Mouse (Mus musculus): ENCODE measurements around the gene Gm10697. TPM values are rescaled to one million over a fixed set of nuclear protein-coding genes. Genes with fewer than 3 reads are reported as not detected.
"Not testable (repeated sequence)": the region's sequence is repeated elsewhere in the genome, so short reads cannot be mapped to it uniquely, and the experiment has no call there.

Gene Gm10697
- total RNA-seq (2021): not detected
- long read RNA-seq: 0 reads

GRCm38 (mm10) chr3:94072544-94072943 lies at the start of gene Gm10697:
Gene Gm10697, minus strand, starts transcription at chr3:94072644.
- DNase-seq (ENCODE audit: low spot score in 2 of 2): not testable (repeated sequence)

GRCm38 (mm10) chr3:94115071-94115470 lies 42.6 kb upstream of the Gm10697 start:
- DNase-seq (ENCODE audit: low spot score in 2 of 2): not testable (repeated sequence)

GRCm38 (mm10) chr3:94054785-94055184 lies 17.7 kb downstream of the Gm10697 start, which contains the start of gene Gm9125:
Gene Gm9125, minus strand, starts transcription at chr3:94054885.
- not testable (repeated sequence) for DNase-seq (ENCODE audit: low spot score in 2 of 2)

- not testable (repeated sequence) for DNase-seq (ENCODE audit: low spot score in 2 of 2)
Measured at GRCm38 (mm10) chr3:94049566-94050121, 22.8 kb downstream of the Gm10697 start.

- not testable (repeated sequence) for DNase-seq (ENCODE audit: low spot score in 2 of 2)
Measured at GRCm38 (mm10) chr3:94038241-94038640, 34.2 kb downstream of the Gm10697 start.

GRCm38 (mm10) chr3:94034400-94034799 lies 38.0 kb downstream of the Gm10697 start:
- DNase-seq (ENCODE audit: low spot score in 2 of 2): not testable (repeated sequence)

Other genes starting within 250 kb of the Gm10697 start
- gene Tdpoz3, start 246.6 kb downstream of the Gm10697 start, total RNA-seq (2021): not detected
- not detected for gene Gm9117, start 129.1 kb downstream of the Gm10697 start, total RNA-seq (2021)
- gene Tdpoz5, start 111.3 kb downstream of the Gm10697 start, total RNA-seq (2021): not detected
- gene Gm9125, start 17.8 kb downstream of the Gm10697 start, total RNA-seq (2021): not detected
- gene Gm10696, start 105.5 kb upstream of the Gm10697 start, total RNA-seq (2021): not detected
- not detected for gene Gm5286, start 124.1 kb upstream of the Gm10697 start, total RNA-seq (2021)
- gene Gm4778, start 191.4 kb upstream of the Gm10697 start, total RNA-seq (2021): not detected
- gene Them4, start 237.4 kb upstream of the Gm10697 start, total RNA-seq (2021): 10 to 100 TPM; 23.8 to 27.2 TPM

Measured in layer of hippocampus, adult 18-20 months (tissue).